Mouse (Mus musculus) adrenal gland, postnatal 4 days (tissue): ENCODE measurements around the gene Pla2g12a. TPM values are rescaled to one million over a fixed set of nuclear protein-coding genes. Genes with fewer than 3 reads are reported as not detected.

Experiments used
- total RNA-seq, 2 experiments: library from RNA; stranded (reverse); gene quantifications; 2 replicates each; pipeline ENCODE4 v1.2.3; 2021

The Pla2g12a gene
- total RNA-seq, 2 experiments from 2014 or later, result 33.9 to 44.6 TPM

Other genes starting within 250 kb of the Pla2g12a start
- 1 to 10 TPM; 3.8 to 4.5 TPM for gene Egf, start 123.3 kb upstream of the Pla2g12a start, total RNA-seq
- not detected for gene Lrit3, start 74.6 kb upstream of the Pla2g12a start, total RNA-seq
- under 1 TPM; 0.51 to 0.73 TPM for gene Rrh, start 56.0 kb upstream of the Pla2g12a start, total RNA-seq
- 10 to 100 TPM; 81.9 to 82.2 TPM for gene Gar1, start 47.2 kb upstream of the Pla2g12a start, total RNA-seq
- 10 to 100 TPM in 1 of 2 experiments, 1 to 10 TPM in 1; 2.7 to 50.2 TPM for gene Cfi, start 42.7 kb upstream of the Pla2g12a start, total RNA-seq
- 10 to 100 TPM; 54.0 to 56.0 TPM for gene Casp6, start 22.8 kb downstream of the Pla2g12a start, total RNA-seq
- gene Mcub, start 91.6 kb downstream of the Pla2g12a start, total RNA-seq, result 10 to 100 TPM; 13.7 to 14.8 TPM
- gene Sec24b, start 182.9 kb downstream of the Pla2g12a start, total RNA-seq, result 10 to 100 TPM; 70.1 to 78.1 TPM